Mouse (Mus musculus): Measurements from ENCODE around the gene Vps8.

DNA sequence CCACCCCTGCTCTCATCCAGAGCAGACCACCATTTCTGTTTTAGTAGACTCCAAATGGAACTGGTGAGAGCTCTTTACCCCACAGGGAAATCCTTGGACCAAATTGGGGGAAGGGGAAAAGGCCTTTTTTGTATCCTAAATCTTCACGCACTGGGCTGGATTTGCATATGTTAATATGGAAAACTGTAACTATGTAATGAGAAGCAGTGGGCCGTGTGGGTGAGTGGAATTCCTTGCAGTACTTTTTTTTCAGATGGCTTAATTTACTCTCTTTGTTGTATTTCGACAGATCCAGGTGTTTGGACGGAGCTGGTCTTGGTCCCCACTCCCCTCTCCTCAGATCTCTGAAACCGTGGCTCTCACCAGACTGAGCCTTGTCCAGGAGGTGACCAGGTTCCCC, 32.2 kb upstream of the Vps8 start:
- TF ChIP-seq POLR2A (IDR thresholded peaks at IDR 0.05; ENCODE audit: insufficient read length, low read depth) (no peak), MAX (IDR thresholded peaks at IDR 0.05; ENCODE audit: low read depth) (no peak), SRF (IDR thresholded peaks at IDR 0.05; ENCODE audit: control insufficient read depth, insufficient read length, low read depth) (no peak), MYOD1 (IDR thresholded peaks at IDR 0.05; ENCODE audit: control insufficient read depth in 1 of 3, insufficient read length in 2 of 3, low read depth in 2 of 3) (no peak), E2F4 (IDR thresholded peaks at IDR 0.05; ENCODE audit: insufficient read depth) (no peak), USF1 (IDR thresholded peaks at IDR 0.05; ENCODE audit: low read depth) (no peak), TCF12 (IDR thresholded peaks at IDR 0.05; ENCODE audit: insufficient read depth, poor library complexity, severe bottlenecking) (no peak), POLR2AphosphoS2 (IDR thresholded peaks at IDR 0.05; ENCODE audit: insufficient read length, low read depth) (no peak), MYOG (IDR thresholded peaks at IDR 0.05; ENCODE audit: control insufficient read depth in 1 of 3, insufficient read depth in 1 of 3, insufficient read length in 2 of 3, low read depth in 2 of 3) (no peak), TCF3 (IDR thresholded peaks at IDR 0.05; ENCODE audit: insufficient read length, low read depth) (no peak), CEBPB (IDR thresholded peaks at IDR 0.05; ENCODE audit: insufficient read depth, poor library complexity, severe bottlenecking) (no peak), REST (IDR thresholded peaks at IDR 0.05; ENCODE audit: insufficient read depth, insufficient read length) (no peak)
